Mouse (Mus musculus) G1E (cell line): ENCODE data around the gene Map3k3. TPM values are rescaled to one million over a fixed set of nuclear protein-coding genes. Genes with fewer than 3 reads are reported as not detected.
"Not testable (repeated sequence)": the region's sequence is repeated elsewhere in the genome, so short reads cannot be mapped to it uniquely, and the experiment has no call there.

Experiments used
- ATAC-seq: 2 replicates; pipeline ENCODE4 v1.8.0; 2016; ENCODE audit warnings: mild to moderate bottlenecking; ENCODE audit not compliant: insufficient number of reproducible peaks, poor library complexity, low FRiP score, severe bottlenecking; ENCODE audit errors: extremely low read depth
- DNase-seq: peaks from one replicate; pipeline ENCODE4 v3.0.0; 2012; ENCODE audit warnings: low spot score
- H3K27me3 ChIP-seq: 2 replicates; pipeline ENCODE4 v1.6.1; 2012; ENCODE audit warnings: mild to moderate bottlenecking, low read length, inconsistent platforms; ENCODE audit not compliant: insufficient read depth
- H3K36me3 ChIP-seq: replicated peaks from 2 replicates; pipeline ENCODE3; 2012; ENCODE audit warnings: mild to moderate bottlenecking, inconsistent platforms
- H3K4me1 ChIP-seq: 2 replicates; pipeline ENCODE4 v1.6.1; 2012; ENCODE audit warnings: low read depth, low read length, inconsistent platforms, mixed read lengths; ENCODE audit not compliant: insufficient read depth
- H3K4me3 ChIP-seq: 2 replicates; pipeline ENCODE4 v1.5.1; 2012; ENCODE audit warnings: low read depth, mild to moderate bottlenecking, inconsistent platforms, low read length, moderate library complexity, mixed read lengths
- H3K9me3 ChIP-seq: replicated peaks from 2 replicates; pipeline ENCODE4 v1.6.1; 2012; ENCODE audit warnings: inconsistent platforms
- CTCF ChIP-seq: IDR thresholded peaks from 2 replicates; pipeline ENCODE4 v1.5.1; 2012; ENCODE audit warnings: low read depth, low read length, inconsistent platforms, mixed read lengths
- GATA1 ChIP-seq: IDR thresholded peaks from 2 replicates; pipeline ENCODE4 v1.6.1; 2012; ENCODE audit warnings: borderline replicate concordance, low read length, inconsistent platforms, mixed read lengths
- GATA2 ChIP-seq: IDR thresholded peaks from 2 replicates; pipeline ENCODE4 v1.6.1; 2012; ENCODE audit warnings: low read depth, low read length, inconsistent platforms, borderline replicate concordance
- POLR2AphosphoS5 ChIP-seq: IDR thresholded peaks from 2 replicates; pipeline ENCODE4 v1.6.1; 2012; ENCODE audit warnings: low read depth, low read length, inconsistent platforms; ENCODE audit not compliant: insufficient replicate concordance
- TAL1 ChIP-seq: conservative IDR thresholded peaks from 2 replicates; pipeline ENCODE4 v1.6.1; 2012; ENCODE audit warnings: low read depth, low read length, inconsistent platforms, mixed read lengths
- polyA plus RNA-seq: library from polyadenylated mRNA; stranded (reverse); fragments of >175 nt; gene quantifications from 2 replicates; pipeline ENCODE4 v1.2.3, GENCODE M21; 2012
- total RNA-seq, 2 experiments: library from RNA; stranded (forward) in 1 of 2; stranded (reverse) in 1 of 2; fragments of 200-1000 nt in 1 of 2; fragments of >200 nt in 1 of 2; fragmentation: Nextera tagmentation in 1 of 2; gene quantifications; 2 replicates each; pipeline ENCODE4 v1.2.3; 2014 to 2017

Gene Map3k3
- total and polyA plus RNA-seq, 3 experiments, result 4.5 to 30.0 (median 29.5) TPM

GRCm38 (mm10) chr11:106193371-106194154 lies 109.2 kb downstream of the Map3k3 start:
- peaks cover 29% of the 10 kb centered on the region for H3K4me1 ChIP-seq

DNA sequence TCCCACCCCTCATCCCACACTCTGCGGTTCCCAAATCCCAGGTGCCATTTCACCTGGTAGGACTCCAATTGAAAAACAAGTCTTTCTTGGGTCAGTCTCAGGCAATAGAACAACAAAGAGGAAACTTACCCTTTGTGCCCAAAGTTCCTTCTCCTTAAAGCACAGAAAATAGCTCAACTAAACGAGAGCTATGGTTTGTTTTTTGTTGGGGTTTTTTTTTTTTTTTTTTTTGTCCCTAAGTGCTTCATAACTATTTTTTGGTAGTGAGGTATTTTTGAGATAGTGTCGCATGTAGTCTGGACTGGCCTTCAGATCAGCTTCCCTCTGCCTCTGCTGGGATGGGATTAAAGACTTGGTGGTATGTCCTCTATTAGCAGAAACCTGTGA lies 109.7 kb downstream of the Map3k3 start:
- no peak for ATAC-seq
- Histone ChIP-seq H3K4me1 (peaks cover 31% of the 10 kb centered on the region), H3K9me3 (no peaks in the 10 kb centered on the region), H3K27me3 (no peaks in the 10 kb centered on the region), H3K4me3 (peak overlapping the region; percentile 79), H3K36me3 (peaks cover 45% of the 10 kb centered on the region)
- DNase-seq, result no peak
- TF ChIP-seq GATA2 (no peak), GATA1 (no peak), TAL1 (no peak), CTCF (no peak), POLR2AphosphoS5 (no peak)

More at GRCm38 (mm10) chr11:106193371-106194154, 109.2 kb downstream of the Map3k3 start:
- peak; percentile 84 for DNase-seq
- peak overlapping the region; percentile 79 for H3K4me3 ChIP-seq
- no peaks in the 10 kb centered on the region for H3K9me3 ChIP-seq
- peak; percentile 94 for ATAC-seq
- TF ChIP-seq POLR2AphosphoS5, result no peak
- TF ChIP-seq TAL1, result no peak
- TF ChIP-seq GATA2, result no peak
- H3K27me3 ChIP-seq, result no peaks in the 10 kb centered on the region
- H3K36me3 ChIP-seq, result peaks cover 41% of the 10 kb centered on the region

GRCm38 (mm10) chr11:106194891-106195290 lies 110.5 kb downstream of the Map3k3 start:
- Histone ChIP-seq H3K4me1 (peaks cover 31% of the 10 kb centered on the region), H3K4me3 (no peak overlapping the region), H3K36me3 (peaks cover 48% of the 10 kb centered on the region), H3K27me3 (no peaks in the 10 kb centered on the region), H3K9me3 (no peaks in the 10 kb centered on the region)
- ATAC-seq (no peak), DNase-seq (no peak)
- no peak for TF ChIP-seq GATA1
- no peak for TF ChIP-seq CTCF
- no peak for TF ChIP-seq POLR2AphosphoS5
- no peak for TF ChIP-seq GATA2
- TF ChIP-seq TAL1, result no peak

DNA sequence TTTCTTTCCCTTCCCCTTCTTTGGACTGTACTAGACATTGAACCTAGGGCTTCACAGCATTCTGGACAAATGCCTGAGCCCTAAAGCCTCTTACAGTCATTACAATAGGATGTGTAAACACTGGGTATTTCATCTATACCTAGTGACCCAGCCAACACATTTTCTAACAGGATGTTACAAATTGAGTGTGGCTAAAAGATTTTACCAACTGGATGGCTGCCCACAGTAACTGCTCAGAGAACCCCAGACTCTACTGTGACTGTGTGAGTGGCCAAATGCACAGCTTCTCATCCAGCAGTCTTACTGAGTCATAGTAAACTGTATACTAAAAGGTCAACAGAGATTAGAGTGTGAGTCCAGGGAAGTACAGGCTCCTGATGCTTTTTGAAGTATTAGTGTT lies 110.9 kb downstream of the Map3k3 start:
- H3K4me1 ChIP-seq, result peaks cover 35% of the 10 kb centered on the region
- ATAC-seq, result no peak
- H3K27me3 ChIP-seq, result no peaks in the 10 kb centered on the region
- DNase-seq, result no peak
- TF ChIP-seq CTCF, result no peak
- TF ChIP-seq GATA1, result no peak
- no peak for TF ChIP-seq GATA2
- no peaks in the 10 kb centered on the region for H3K9me3 ChIP-seq
- no peak overlapping the region for H3K4me3 ChIP-seq
- H3K36me3 ChIP-seq, result peaks cover 46% of the 10 kb centered on the region

GRCm38 (mm10) chr11:106198277-106198676 lies 113.9 kb downstream of the Map3k3 start:
- peaks cover 50% of the 10 kb centered on the region for H3K4me1 ChIP-seq
- H3K4me3 ChIP-seq, result no peak overlapping the region
- TF ChIP-seq CTCF, result no peak
- no peak for ATAC-seq
- H3K27me3 ChIP-seq, result no peaks in the 10 kb centered on the region
- H3K36me3 ChIP-seq, result peaks cover 70% of the 10 kb centered on the region
- H3K9me3 ChIP-seq, result no peaks in the 10 kb centered on the region
- no peak for DNase-seq

DNA sequence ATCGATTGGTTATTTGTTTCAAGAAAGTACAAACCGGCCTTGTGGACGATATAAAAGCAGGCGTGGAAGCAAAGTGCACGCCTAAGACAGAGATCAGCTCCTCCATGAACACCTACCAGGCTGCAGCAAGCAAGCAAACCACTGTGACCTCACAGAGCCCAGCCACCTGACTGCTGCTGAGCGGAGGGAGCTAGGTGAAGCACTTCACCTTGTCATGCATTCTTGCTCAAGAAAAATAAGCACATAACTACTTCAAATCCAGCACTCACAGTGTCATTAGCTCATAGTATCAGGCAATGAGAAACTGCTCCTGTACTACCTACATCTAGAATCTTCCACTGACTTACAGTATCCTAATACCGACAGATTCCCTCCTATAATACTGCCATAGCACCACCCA lies 115.6 kb downstream of the Map3k3 start:
- not testable (repeated sequence) for ATAC-seq, H3K4me3 ChIP-seq, H3K27me3 ChIP-seq, H3K9me3 ChIP-seq, DNase-seq
- Histone ChIP-seq H3K36me3 (peaks cover 85% of the 10 kb centered on the region), H3K4me1 (peaks cover 37% of the 10 kb centered on the region)

- DNase-seq, result no peak
- ATAC-seq, result peak; percentile 36; the same call in 1 of the 2 replicates
Observed at GRCm38 (mm10) chr11:106200756-106201155, 116.3 kb downstream of the Map3k3 start.

More at GRCm38 (mm10) chr11:106200756-106201155, 116.3 kb downstream of the Map3k3 start:
- no peaks in the 10 kb centered on the region for H3K9me3 ChIP-seq
- H3K36me3 ChIP-seq, result peaks cover 86% of the 10 kb centered on the region
- H3K27me3 ChIP-seq, result no peaks in the 10 kb centered on the region
- peaks cover 37% of the 10 kb centered on the region for H3K4me1 ChIP-seq
- TF ChIP-seq GATA1 (no peak), CTCF (no peak), GATA2 (no peak), TAL1 (no peak), POLR2AphosphoS5 (no peak)
- H3K4me3 ChIP-seq, result no peak overlapping the region; the same call in 1 of the 2 replicates
